ENCODE assay signal across 8 mouse cellular contexts in genomic region chr9:115390880-115391281, GRCm38 (mm10).
DNase-seq lines count a peak whose midpoint lies in the region; ATAC-seq lines count a peak whose summit lies in the region.

No protein-coding gene starts in this region.

- no peaks in the 10 kb centered on the region for H3K9me3 ChIP-seq in forebrain, embryonic 15.5 days
- H3K9me3 ChIP-seq in hindbrain, embryonic 12.5 days (replicated peaks), result no peaks in the 10 kb centered on the region

- H3K4me2 ChIP-seq in forebrain, embryonic 15.5 days (replicated peaks), result peak overlapping the region; percentile 22
- H3K4me2 ChIP-seq in hindbrain, embryonic 12.5 days (replicated peaks), result peak overlapping the region; percentile 30

- H3K27me3 ChIP-seq in forebrain, embryonic 15.5 days, result no peaks in the 10 kb centered on the region
- H3K27me3 ChIP-seq in hindbrain, embryonic 12.5 days, result no peaks in the 10 kb centered on the region
- no peaks in the 10 kb centered on the region for H3K27me3 ChIP-seq in splenic B cell, adult 2 months (ENCODE audit: control insufficient read depth, insufficient read depth, low read length, poor library complexity, severe bottlenecking)

- 10% methylated on average over 11 of the region's 11 CpGs for WGBS in forebrain, embryonic 15.5 days
- 24% methylated on average over 11 of the region's 11 CpGs for WGBS in hindbrain, embryonic 12.5 days

- peak; percentile 85 for ATAC-seq in forebrain, embryonic 15.5 days (replicated peaks)
- peak; percentile 44; the same call in 1 of the 2 replicates for ATAC-seq in hindbrain, embryonic 12.5 days (ENCODE audit: low FRiP score)
- ATAC-seq in megakaryocyte, adult 5-6 weeks (ENCODE audit: poor library complexity, severe bottlenecking), result peak; percentile 17; the same call in 1 of the 2 replicates

- peak; percentile 87 to 90 for DNase-seq in cerebellum, postnatal 10 days
- DNase-seq in cerebellum, adult 11 months, result no peak
- DNase-seq in adipocyte (ENCODE audit: low spot score), result peak; percentile 31
- DNase-seq in layer of hippocampus, postnatal 10 days (ENCODE audit: low spot score in 2 of 2), result peak; percentile 42 to 56
- peak; percentile 39 for DNase-seq in splenic B cell, adult 2 months (ENCODE audit: low read depth, low spot score)

- H3K36me3 ChIP-seq in forebrain, embryonic 15.5 days, result no peaks in the 10 kb centered on the region
- no peaks in the 10 kb centered on the region for H3K36me3 ChIP-seq in hindbrain, embryonic 12.5 days
- no peaks in the 10 kb centered on the region for H3K36me3 ChIP-seq in splenic B cell, adult 2 months (ENCODE audit: control insufficient read depth, insufficient read depth, low read length, poor library complexity, severe bottlenecking)

- H3K27ac ChIP-seq in forebrain, embryonic 15.5 days (replicated peaks), result no peak overlapping the region
- H3K27ac ChIP-seq in hindbrain, embryonic 12.5 days, result peak overlapping the region; percentile 64

- peaks cover 12% of the 10 kb centered on the region for H3K4me1 ChIP-seq in forebrain, embryonic 15.5 days
- peaks cover 33% of the 10 kb centered on the region for H3K4me1 ChIP-seq in hindbrain, embryonic 12.5 days

- H3K9ac ChIP-seq in forebrain, embryonic 15.5 days (replicated peaks), result no peak overlapping the region
- 0 out of 2 replicates have a peak overlapping the region, but pooled peaks have one; percentile 18 for H3K9ac ChIP-seq in hindbrain, embryonic 12.5 days

- no peak overlapping the region for H3K4me3 ChIP-seq in forebrain, embryonic 15.5 days
- no peak overlapping the region for H3K4me3 ChIP-seq in hindbrain, embryonic 12.5 days

Comparison
In these comparisons a context has a peak if more than half of its experiments do, and no peak if none do; other contexts are left out.
1. ATAC-seq: peak in every context shown above with its lines; median percentile 85 in forebrain, embryonic 15.5 days; 44 in hindbrain, embryonic 12.5 days; 17 in megakaryocyte, adult 5-6 weeks.